Mouse (Mus musculus) c-Kit-positive CD71-positive TER-119-positive erythroid progenitor cells, embryonic 14.5 days (primary cell): ENCODE measurements around the gene Scn5a.

Experiments
- DNase-seq: peaks from one replicate; pipeline ENCODE4 v3.0.0-alpha.2; 2013; ENCODE audit warnings: low spot score

The Scn5a gene

GRCm38 (mm10) chr9:119578636-119579438 lies at the start of gene Scn5a:
Scn5a (minus strand) TSS chr9:119579016.
- DNase-seq: no peak

- DNase-seq: no peak
Measured at GRCm38 (mm10) chr9:119627227-119627626, 48.4 kb upstream of the Scn5a start.

GRCm38 (mm10) chr9:119624151-119624550 lies 45.3 kb upstream of the Scn5a start:
- no peak for DNase-seq

GRCm38 (mm10) chr9:119614798-119615197 lies 36.0 kb upstream of the Scn5a start:
- DNase-seq: no peak

DNA sequence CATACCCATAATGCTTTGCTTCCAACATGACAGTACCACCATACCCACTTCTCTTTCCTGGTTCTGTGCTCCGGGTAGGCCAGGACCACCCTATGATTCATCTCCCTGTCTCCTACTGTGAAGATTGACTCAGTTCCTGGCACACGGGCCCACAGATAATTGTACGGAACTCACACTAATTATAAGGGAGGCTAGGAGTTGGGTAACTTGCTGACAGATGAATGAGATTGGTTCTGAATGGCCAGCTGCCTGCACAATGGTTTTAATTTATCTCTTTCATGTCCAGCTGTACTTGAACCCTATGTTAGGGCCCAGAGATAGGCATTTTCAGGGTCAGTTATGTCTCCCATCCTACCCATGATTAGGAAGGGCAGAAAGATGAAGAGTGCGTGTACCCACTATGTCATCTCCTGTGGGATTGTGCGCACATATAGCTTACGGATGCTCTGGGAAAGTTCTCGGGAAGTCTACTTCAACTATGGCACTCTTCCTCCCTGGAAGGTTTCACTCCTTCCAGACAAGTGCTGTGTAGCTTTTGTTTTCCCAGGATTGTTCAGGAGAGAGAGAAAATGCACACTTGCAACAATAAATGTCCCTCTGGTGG lies 31.8 kb upstream of the Scn5a start:
- no peak for DNase-seq

DNA sequence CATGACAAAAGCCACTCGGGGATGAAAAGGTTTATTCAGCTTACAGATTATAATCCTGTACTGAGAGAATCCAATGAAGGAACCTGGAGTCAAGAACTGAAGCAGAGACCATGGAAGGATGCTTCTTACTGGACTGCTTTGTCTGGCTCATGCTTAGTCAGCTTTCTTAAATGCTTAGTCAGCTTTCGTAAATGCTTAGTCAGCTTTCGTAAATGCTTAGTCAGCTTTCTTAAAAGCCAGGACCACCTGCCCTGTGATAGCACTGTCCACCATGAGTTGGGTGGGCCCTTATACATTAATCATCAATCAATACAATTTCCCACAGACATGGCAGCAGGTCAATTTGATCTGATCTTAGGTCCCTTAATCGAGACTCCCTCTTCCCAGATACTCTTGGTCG lies 28.1 kb upstream of the Scn5a start:
- no peak for DNase-seq

- DNase-seq: no peak
Measured at GRCm38 (mm10) chr9:119604607-119605006, 25.8 kb upstream of the Scn5a start.

DNA sequence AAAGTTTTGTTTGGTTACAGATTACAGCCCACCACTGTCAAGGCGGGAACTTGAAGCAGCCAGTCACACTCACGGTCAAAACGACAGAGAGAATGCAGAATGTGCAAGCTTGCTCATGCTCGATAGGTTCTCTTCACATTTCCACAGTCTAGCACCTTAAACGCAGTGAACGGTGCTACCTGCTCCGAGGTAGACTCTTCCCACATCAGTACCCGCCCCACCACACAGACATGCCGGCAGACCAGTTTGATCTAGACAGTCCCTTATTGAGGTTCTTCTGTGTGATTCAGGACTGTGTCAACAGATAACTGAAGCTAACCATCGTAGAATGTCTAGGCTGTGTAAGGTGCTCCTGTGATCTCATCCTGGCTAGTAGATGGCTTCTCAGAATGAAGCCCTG lies 19.7 kb upstream of the Scn5a start:
- DNase-seq: no peak

DNA sequence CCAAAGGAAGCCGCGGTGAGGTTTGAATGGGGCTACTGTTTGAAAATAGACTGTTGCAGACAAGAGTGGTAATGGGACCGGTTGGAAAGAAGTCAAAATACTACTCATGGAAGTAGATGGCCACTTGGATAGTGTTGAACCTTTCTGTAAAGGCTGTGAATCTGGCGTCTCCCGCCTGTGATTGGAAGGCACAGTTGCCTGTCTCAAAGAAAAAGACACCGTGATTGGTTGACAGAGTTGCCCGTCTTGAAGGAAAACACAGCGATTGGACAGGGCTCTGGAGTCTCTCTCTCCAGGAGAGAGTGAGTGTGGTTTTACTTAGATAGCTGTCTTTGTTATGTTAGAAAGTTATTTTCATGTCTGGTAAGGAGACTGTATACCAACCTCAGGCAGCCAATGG lies 18.5 kb upstream of the Scn5a start:
- no peak for DNase-seq

DNA sequence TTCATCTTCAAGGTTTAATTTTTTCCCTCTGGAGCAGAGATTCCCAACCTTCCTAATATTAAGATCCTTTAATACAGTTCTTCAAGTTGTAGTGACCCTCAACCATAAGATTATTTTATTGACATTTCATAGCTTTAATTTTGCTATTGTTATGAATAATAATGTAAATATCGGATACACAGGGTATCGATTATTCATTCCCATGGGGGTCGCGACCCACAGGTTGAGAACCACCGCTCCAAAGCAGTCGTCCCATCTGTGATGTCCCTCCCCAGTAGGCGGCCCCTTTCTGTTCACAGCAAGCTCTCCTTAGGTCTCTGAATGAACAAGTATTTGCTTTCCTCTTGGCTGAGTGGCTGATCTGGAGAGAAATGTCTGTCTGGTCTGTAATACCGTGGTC lies 10.8 kb upstream of the Scn5a start:
- no peak for DNase-seq

GRCm38 (mm10) chr9:119588763-119589449 lies 10.1 kb upstream of the Scn5a start:
- no peak for DNase-seq

DNA sequence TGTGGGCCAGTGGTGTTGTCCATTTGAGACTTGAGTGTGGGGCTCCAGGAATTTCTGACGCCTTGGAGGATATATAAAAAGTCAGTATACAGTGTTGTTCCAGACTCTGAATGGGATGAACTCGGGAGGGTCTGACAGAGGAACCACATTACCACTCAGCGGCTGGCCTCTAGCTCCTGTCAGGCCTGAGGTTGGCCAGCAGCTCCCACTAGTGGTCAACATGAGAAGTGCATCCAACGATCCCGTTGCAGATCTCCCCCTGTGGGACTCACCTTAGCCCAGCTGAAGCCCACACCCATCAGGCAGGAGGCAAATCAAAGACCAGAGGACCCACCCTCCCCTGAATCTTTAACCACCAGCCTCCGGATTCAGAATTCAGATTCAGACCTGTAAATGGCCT lies 1.9 kb upstream of the Scn5a start:
- peak; percentile 49 for DNase-seq

GRCm38 (mm10) chr9:119580187-119580586 lies 1.4 kb upstream of the Scn5a start:
- no peak for DNase-seq

DNA sequence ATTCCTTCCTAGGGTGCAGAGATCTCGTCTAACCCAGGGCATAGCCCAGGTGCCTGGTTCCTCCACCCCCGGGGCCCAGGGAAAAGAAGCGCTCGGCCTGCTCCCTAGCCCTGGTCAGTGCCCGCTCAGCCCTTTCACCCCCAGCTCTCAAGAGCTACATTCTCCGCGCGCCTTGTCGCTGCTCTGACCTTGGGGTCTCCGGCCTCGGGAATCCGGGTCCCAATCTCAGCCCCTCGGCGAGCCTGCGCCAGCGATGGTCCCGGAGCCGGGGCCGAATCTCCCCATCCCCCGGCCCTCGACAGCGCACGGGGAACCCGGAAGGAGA lies 543 bp downstream of the Scn5a start:
- no peak for DNase-seq

DNA sequence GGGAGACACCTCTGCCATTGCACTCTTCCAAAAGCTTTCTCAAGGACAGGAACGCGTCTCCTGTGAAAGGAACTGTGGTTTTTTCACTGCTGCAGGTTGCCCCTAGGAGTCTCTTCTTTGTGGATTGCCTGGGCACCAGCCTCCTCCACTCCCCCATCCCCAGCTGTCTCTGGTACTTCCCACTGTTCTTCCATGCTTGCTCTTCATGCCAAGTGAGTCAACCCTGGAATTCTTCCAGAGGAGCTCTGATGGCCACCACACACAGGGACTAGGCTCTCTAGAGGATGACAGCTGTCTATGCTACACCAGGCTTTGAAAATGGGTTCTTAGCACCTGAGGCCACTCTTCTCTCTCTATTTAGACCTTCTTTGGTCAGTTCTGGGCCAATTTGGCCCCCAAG lies 1.8 kb downstream of the Scn5a start:
- no peak for DNase-seq

- DNase-seq: no peak
Measured at GRCm38 (mm10) chr9:119575732-119576131, 3.1 kb downstream of the Scn5a start.

GRCm38 (mm10) chr9:119574366-119574765 lies 4.5 kb downstream of the Scn5a start:
- no peak for DNase-seq

DNA sequence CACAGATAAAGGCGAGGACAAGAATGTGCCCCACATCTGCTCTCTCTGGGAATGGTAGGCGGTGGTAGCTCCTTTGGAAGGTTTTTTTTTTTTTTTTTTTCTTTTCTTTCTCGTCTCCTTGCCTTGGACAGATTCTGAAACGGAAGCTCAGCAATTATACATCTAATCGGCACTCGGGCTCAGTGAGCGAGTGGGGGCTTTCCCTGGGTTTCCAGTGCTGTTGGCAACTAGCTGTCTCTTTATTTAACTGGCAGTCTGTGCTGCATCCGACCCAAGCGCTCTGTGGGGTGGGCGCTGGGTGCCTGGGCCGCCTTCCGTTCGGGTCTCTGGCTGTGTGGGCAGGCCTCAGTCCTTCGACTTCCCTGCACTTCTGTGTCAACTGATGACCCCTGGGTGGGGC lies 5.8 kb downstream of the Scn5a start:
- DNase-seq: no peak

DNA sequence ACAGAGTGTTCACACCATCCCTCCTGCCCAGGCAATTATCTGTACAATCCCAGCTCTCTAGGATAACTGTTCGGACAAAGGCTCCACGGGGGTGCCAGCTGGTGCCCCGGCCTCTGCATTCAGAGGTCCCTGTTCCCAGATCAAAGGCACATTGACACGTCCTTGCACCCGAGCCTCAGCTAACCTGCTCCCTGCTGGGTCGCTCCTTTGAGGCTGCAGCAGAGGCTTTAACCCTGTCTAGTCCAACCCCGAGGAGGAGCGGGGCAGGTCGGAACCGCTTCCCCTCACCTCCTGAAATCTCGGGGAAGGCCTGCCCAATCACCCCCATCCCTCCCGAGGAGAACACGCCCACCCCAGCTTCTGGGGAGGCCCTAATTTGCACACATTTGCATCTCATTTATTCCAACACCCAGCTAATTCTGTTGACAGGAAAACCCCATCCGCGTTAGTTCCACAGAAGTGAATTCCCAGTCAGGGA lies 7.4 kb downstream of the Scn5a start:
- DNase-seq: no peak

- no peak for DNase-seq
Measured at GRCm38 (mm10) chr9:119570652-119571051, 8.2 kb downstream of the Scn5a start.

DNA sequence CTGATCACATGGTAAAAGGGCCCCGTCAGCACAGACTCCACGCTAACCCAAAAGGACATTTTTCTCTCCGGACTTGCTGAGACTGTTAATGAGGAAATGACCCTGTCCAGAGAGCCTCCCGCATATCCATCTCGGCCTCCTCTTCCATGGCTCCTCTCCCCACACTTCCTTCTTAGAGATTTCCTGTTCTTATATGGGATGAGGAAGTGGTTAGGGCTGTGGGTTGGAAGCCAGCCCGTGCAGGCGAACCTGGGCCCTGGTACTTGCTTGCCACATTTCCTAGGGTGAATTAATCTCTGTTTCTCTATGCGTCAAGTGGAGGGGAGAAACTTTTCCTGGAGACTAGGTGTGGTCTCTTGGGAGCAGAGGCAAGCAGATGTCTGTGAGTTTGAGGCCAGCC lies 10.1 kb downstream of the Scn5a start:
- no peak for DNase-seq

DNA sequence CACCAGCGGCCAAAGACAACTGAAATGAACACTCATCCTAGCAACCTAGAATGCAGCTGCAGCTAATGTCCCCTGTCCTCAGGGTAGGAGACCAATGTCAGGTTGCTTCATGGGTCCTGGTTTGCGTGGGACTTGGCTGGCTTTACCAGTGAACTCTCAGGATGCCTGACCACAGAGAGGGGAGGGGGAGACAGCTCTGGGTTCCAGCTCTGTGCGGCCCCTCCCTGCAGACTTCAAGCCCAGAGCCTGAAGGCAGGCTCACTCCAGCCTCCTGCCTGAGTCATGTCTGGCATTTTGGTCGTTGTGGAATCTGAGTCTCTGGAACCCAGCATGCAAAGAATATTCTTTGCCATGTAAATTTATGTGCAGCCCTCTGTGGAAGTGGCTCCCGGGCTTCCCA lies 11.0 kb downstream of the Scn5a start:
- DNase-seq: no peak

DNA sequence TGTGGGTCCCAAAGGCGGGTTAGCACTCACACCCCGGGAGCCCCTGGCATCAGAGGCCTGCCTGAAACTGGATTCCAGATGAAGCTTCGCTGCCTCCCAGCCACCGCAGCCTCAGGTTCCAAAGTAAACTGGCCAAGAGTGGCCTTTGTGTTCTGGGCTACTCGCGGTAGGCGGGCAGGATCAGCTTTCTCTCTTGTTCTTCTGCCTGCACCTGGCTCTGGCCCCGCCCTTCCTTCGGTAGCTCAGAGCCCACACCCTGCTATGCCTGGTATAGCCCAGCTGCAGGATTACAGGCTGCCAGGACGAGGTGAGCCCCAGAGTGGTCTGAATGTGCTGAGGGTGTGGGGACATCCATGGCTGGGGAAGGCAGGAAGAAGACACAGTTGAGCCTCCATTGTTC lies 12.6 kb downstream of the Scn5a start:
- DNase-seq: no peak
